Mouse (Mus musculus) stomach, postnatal 0 days (tissue): ENCODE results near the gene Kcnab3. TPM values are rescaled to one million over a fixed set of nuclear protein-coding genes. Genes with fewer than 3 reads are reported as not detected.
A peak's percentile ranks its signal among the peaks of the same experiment; 100 is the strongest.

Experiments used
- ATAC-seq: fragments of 200-750 bp; cut with Nextera tagmentation; 2 replicates; pipeline ENCODE4 v1.8.0; 2017; ENCODE audit not compliant: low FRiP score, low TSS enrichment
- DNase-seq: peaks from one replicate; pipeline ENCODE4 v3.0.0-alpha.2; 2016; ENCODE audit warnings: low spot score
- H3K27ac ChIP-seq: fragments of 300-500 bp; sonication (generic); replicated peaks from 2 replicates; pipeline ENCODE4 v1.5.1; 2014; ENCODE audit warnings: mild to moderate bottlenecking, control low read depth
- H3K27me3 ChIP-seq: fragments of 300-500 bp; sonication (generic); 2 replicates; pipeline ENCODE4 v1.6.1; 2014; ENCODE audit warnings: low read length; ENCODE audit not compliant: control insufficient read depth, insufficient read depth
- H3K36me3 ChIP-seq: fragments of 300-500 bp; sonication (generic); 2 replicates; pipeline ENCODE4 v1.6.1; 2014; ENCODE audit warnings: low read length, mixed read lengths; ENCODE audit not compliant: control insufficient read depth, insufficient read depth
- H3K4me1 ChIP-seq: fragments of 300-500 bp; sonication (generic); replicated peaks from 2 replicates; pipeline ENCODE4 v1.6.1; 2014; ENCODE audit warnings: antibody characterized with exemption; ENCODE audit not compliant: control insufficient read depth, insufficient read depth
- H3K4me2 ChIP-seq: fragments of 300-500 bp; sonication (generic); replicated peaks from 2 replicates; pipeline ENCODE4 v1.6.1; 2014; ENCODE audit warnings: low read depth, mild to moderate bottlenecking, control low read depth, moderate library complexity
- H3K4me3 ChIP-seq: fragments of 300-500 bp; sonication (generic); 2 replicates; pipeline ENCODE4 v1.5.1; 2014; ENCODE audit warnings: low read depth, low read length, control low read depth
- H3K9ac ChIP-seq: fragments of 300-500 bp; sonication (generic); 2 replicates; pipeline ENCODE4 v1.6.1; 2014; ENCODE audit warnings: mild to moderate bottlenecking, low read length, control low read depth, mixed read lengths
- H3K9me3 ChIP-seq: fragments of 300-500 bp; sonication (generic); 2 replicates; pipeline ENCODE4 v1.6.1; 2016; ENCODE audit warnings: low read length; ENCODE audit not compliant: control insufficient read depth
- CTCF ChIP-seq: IDR thresholded peaks from 2 replicates; pipeline ENCODE4 v1.5.1; 2016; ENCODE audit warnings: antibody characterized with exemption, low read depth, mild to moderate bottlenecking, moderate library complexity
- EP300 ChIP-seq: optimal IDR thresholded peaks from 2 replicates; pipeline ENCODE3; 2016; ENCODE audit warnings: antibody characterized with exemption
- WGBS: fragments of 180-500 bp; shearing (Covaris S2); extraction: QIAGEN DNeasy Blood & Tissue Kit; methylation state at CpG from one replicate; pipeline ENCODE4 v1.1.7; 2014; 5-methylcytosine and 5-hydroxymethylcytosine counted together
- polyA plus RNA-seq: library from polyadenylated mRNA; unstranded; fragments of >200 nt; fragmentation: Nextera tagmentation; extraction: Ambion mirVana; gene quantifications from 2 replicates; pipeline ENCODE4 v1.2.1, GENCODE M21; 2015

Kcnab3 gene
- polyA plus RNA-seq, 1 experiment from 2014 or later, result 0.87 TPM

- no peak overlapping the region for H3K4me3 ChIP-seq
- no peaks in the 10 kb centered on the region for H3K9me3 ChIP-seq
- peaks cover 2% of the 10 kb centered on the region; the same call in 1 of the 2 replicates for H3K4me1 ChIP-seq
- TF ChIP-seq EP300 (no peak), CTCF (no peak)
- DNase-seq, result no peak
- H3K9ac ChIP-seq, result peak overlapping the region; percentile 57; the same call in 1 of the 2 replicates
- ATAC-seq, result no peak
- WGBS, result 37% methylated on average over 8 of the region's 8 CpGs
- H3K36me3 ChIP-seq, result no peaks in the 10 kb centered on the region
- no peak overlapping the region for H3K4me2 ChIP-seq
- no peaks in the 10 kb centered on the region for H3K27me3 ChIP-seq
- no peak overlapping the region for H3K27ac ChIP-seq
Observed at GRCm38 (mm10) chr11:69332713-69333253, 6.7 kb downstream of the Kcnab3 start.

- Histone ChIP-seq H3K27me3 (no peaks in the 10 kb centered on the region), H3K9ac (no peak overlapping the region), H3K4me3 (no peak overlapping the region), H3K36me3 (no peaks in the 10 kb centered on the region), H3K9me3 (no peaks in the 10 kb centered on the region), H3K27ac (0 out of 2 replicates have a peak overlapping the region, but pooled peaks have one; percentile 1), H3K4me1 (peaks cover 2% of the 10 kb centered on the region; the same call in 1 of the 2 replicates), H3K4me2 (no peak overlapping the region)
- DNase-seq (no peak), ATAC-seq (no peak)
- 60% methylated on average over 3 of the region's 3 CpGs for WGBS
- peak; percentile 52 for TF ChIP-seq CTCF
- TF ChIP-seq EP300, result no peak
Observed at GRCm38 (mm10) chr11:69333922-69334321, 7.9 kb downstream of the Kcnab3 start.

DNA sequence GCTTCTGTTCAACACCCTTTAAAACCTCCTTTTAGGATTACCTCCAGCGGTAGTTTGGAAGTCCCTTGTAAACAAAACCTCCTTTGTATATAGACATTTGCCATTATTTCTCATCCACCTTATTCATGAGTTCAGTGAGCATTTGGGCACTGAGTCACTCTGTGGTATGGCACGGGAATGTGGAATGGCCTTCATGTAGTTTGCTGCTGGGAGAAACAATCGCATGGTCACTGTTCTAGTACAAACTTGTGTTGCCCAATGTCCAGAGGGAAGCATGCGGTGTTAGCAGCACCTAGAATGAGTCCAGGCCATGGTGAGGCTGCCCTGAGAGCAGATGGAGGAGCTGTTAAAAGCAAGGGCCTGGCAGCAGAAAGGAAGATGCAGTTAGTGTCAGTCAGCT, 8.7 kb downstream of the Kcnab3 start:
- WGBS, result 40% methylated on average over 4 of the region's 4 CpGs
- peak overlapping the region; percentile 45; the same call in 1 of the 2 replicates for H3K27ac ChIP-seq

DNA sequence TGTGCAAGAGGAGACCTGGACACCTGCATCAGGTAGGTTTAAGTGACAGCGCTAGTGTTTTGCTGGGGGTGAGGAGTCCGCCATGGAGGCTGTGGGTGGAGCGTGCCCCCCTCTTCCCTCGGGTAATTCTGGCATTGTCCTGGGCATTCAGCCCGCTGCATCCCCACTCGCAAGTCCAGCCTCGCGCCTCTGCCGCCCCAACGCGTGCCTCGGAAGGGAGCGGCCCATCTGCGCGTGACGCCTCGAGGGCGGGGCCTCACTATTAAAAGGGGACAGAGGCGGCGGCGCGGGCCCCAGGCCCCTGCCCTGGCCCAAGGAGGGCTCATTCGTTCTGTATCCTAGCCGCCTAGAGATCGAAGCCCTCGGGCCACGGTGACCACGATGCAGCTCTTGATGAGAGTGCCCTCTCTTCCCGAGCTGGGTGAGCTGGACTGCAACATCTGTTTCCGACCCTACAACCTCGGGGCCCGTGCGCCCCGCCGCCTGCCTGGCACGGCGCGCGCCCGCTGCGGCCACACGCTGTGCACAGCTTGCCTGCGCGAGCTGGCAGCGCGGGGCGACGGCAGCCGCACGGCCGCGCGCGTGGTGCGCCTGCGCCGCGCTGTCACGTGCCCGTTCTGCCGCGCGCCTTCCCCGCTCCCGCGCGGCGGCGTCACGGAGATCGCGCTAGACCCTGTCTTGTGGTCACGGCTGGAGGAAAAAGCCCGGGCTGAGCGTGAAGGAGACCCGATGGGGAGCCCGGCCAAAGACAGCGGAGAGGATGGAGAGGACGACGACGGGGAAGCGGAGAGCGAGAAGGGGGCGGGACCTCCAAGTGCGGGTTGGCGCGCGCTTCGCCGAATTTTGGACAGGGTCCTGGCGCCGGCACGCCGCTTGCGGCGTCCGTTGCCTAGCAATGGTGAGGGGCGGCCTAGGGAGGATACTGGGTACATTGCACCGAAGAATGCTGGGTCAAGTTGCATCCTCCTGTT, 14.4 kb downstream of the Kcnab3 start, which contains the start of gene Rnf227:
TSS of gene Rnf227 (plus strand) at position 301 of the 971 bp plus-strand sequence.
- Histone ChIP-seq H3K27ac (peak within 1 kb of the TSS; percentile 69), H3K36me3 (peaks cover 11% of the 10 kb centered on the region), H3K4me2 (peak within 1 kb of the TSS; percentile 74), H3K27me3 (no peaks in the 10 kb centered on the region), H3K4me1 (peaks cover 7% of the 10 kb centered on the region; the same call in 1 of the 2 replicates), H3K9ac (peak within 1 kb of the TSS; percentile 64), H3K9me3 (no peaks in the 10 kb centered on the region), H3K4me3 (peak within 1 kb of the TSS; percentile 51)
- no peak for TF ChIP-seq EP300
- TF ChIP-seq CTCF, result no peak; the same call in 1 of the 2 replicates
- DNase-seq (peak; percentile 69), ATAC-seq (peak; percentile 84)
- 2% methylated on average over 85 of the region's 99 CpGs for WGBS

More for the DNA sequence above, 8.7 kb downstream of the Kcnab3 start:
- Histone ChIP-seq H3K9ac (no peak overlapping the region), H3K36me3 (no peaks in the 10 kb centered on the region), H3K4me3 (no peak overlapping the region), H3K27me3 (no peaks in the 10 kb centered on the region), H3K4me2 (no peak overlapping the region), H3K9me3 (no peaks in the 10 kb centered on the region), H3K4me1 (peaks cover 2% of the 10 kb centered on the region; the same call in 1 of the 2 replicates)
- DNase-seq (no peak), ATAC-seq (no peak)
- TF ChIP-seq CTCF (no peak), EP300 (no peak)

DNA sequence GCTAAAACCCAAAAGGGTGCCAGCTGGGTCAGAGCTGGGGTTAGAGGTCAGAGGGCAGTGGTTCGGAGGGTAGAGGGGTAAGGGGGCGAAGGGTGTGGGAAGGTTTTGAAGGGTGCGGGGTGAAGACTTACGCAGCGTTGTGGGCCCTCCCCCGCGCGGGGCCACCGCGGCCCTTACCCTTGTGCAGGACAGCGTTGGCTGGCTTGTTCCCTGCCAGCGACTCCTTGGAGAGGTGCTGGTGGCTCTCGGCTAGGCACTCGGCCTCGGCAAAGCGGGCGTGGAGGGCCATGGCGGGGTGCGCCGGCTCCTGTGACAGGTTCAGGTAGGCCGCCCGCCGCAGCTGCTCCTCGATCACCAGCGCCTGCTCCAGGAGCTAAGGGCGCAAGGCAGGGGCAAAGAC, 20.4 kb downstream of the Kcnab3 start:
- TF ChIP-seq EP300 (no peak), CTCF (no peak)
- Histone ChIP-seq H3K4me2 (no peak overlapping the region), H3K27ac (no peak overlapping the region), H3K36me3 (peaks cover 52% of the 10 kb centered on the region), H3K4me1 (no peaks in the 10 kb centered on the region), H3K4me3 (no peak overlapping the region), H3K9me3 (no peaks in the 10 kb centered on the region), H3K27me3 (no peaks in the 10 kb centered on the region), H3K9ac (no peak overlapping the region)
- WGBS, result 80% methylated on average over 22 of the region's 26 CpGs
- ATAC-seq, result no peak
- no peak for DNase-seq
